Mouse (Mus musculus): ENCODE data around the gene Safb. TPM values are rescaled to one million over a fixed set of nuclear protein-coding genes. Genes with fewer than 3 reads are reported as not detected.

The Safb gene
- polyA plus RNA-seq (2014; fragmentation: Illumina TruSeq; extraction: RNeasy Lipid Tissue Mini Kit (QIAGEN cat#74804); ENCODE audit: low replicate concordance), result 8.7 TPM

GRCm38 (mm10) chr17:56584257-56585130 is at the start of gene Safb, which contains the start of gene Safb2:
Gene Safb (plus strand): TSS chr17:56584825.
Gene Safb2 (minus strand): TSS chr17:56584585.

GRCm38 (mm10) chr17:56554122-56554551 is 30.5 kb upstream of the Safb start, which contains the start of gene Gm20219:
Gene Gm20219 (minus strand): TSS chr17:56554387.

DNA sequence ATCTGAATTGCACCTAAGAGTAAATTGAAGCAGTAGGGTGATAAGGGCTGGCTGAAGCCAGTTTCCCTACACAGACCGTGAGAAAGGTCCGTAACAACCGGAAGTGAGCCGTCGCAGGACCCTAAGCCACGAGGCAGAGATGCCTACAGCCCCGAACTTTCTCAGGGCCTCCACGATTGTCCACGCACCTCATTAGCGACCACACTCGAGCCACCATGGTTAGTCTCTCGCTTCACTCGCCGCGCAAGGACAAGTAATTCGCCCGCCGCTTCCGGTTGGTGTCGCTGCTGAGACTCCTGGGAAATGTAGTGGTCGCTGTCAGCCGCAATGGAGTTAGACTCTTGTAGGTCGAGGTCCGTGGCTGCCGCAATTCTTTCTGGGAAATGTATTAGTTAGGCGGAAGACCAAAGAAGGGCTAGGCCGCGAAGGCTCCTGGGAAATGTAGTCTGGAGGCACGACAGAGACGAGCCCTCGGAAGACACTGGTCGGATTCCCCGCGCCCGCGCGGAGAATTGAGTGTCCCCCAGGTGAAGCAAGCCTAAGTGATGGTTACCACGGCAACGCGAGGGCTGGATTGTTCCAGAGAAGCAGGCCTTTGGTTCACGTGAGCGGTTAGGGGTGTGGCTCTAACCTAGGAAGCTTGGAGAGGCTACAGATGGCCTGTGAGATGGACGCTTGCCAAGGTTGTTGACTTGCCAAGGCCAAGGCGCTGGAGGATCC is 25.0 kb downstream of the Safb start, which contains the start of gene 2410015M20Rik:
Gene 2410015M20Rik (minus strand): TSS at position 320 of the 720 bp plus-strand sequence.

GRCm38 (mm10) chr17:56613236-56613844 is 28.7 kb downstream of the Safb start, which contains the start of gene Rpl36:
Gene Rpl36 (plus strand): TSS chr17:56613416.

GRCm38 (mm10) chr17:56626754-56627470 is 42.3 kb downstream of the Safb start, which contains the start of gene Lonp1:
Gene Lonp1 (minus strand): TSS chr17:56626887.

GRCm38 (mm10) chr17:56627530-56628277 is 43.1 kb downstream of the Safb start, which contains the start of gene Catsperd:
Gene Catsperd (plus strand): TSS chr17:56628143.

Other genes starting within 250 kb of the Safb start
- 0.37 TPM for gene Ptprs, start 108.3 kb upstream of the Safb start, polyA plus RNA-seq (2014; fragmentation: Illumina TruSeq; extraction: RNeasy Lipid Tissue Mini Kit (QIAGEN cat#74804); ENCODE audit: low replicate concordance)
- not detected for gene Znrf4, start 72.4 kb upstream of the Safb start, polyA plus RNA-seq (2014; fragmentation: Illumina TruSeq; extraction: RNeasy Lipid Tissue Mini Kit (QIAGEN cat#74804); ENCODE audit: low replicate concordance)
- gene Gm20219, start 30.4 kb upstream of the Safb start, polyA plus RNA-seq (2014; fragmentation: Illumina TruSeq; extraction: RNeasy Lipid Tissue Mini Kit (QIAGEN cat#74804); ENCODE audit: low replicate concordance), result 0.45 TPM
- 33.0 TPM for gene Safb2, start 240 bp upstream of the Safb start, polyA plus RNA-seq (2014; fragmentation: Illumina TruSeq; extraction: RNeasy Lipid Tissue Mini Kit (QIAGEN cat#74804); ENCODE audit: low replicate concordance)
- 1.7 TPM for gene 2410015M20Rik, start 24.9 kb downstream of the Safb start, polyA plus RNA-seq (2014; fragmentation: Illumina TruSeq; extraction: RNeasy Lipid Tissue Mini Kit (QIAGEN cat#74804); ENCODE audit: low replicate concordance)
- not detected for gene Rpl36, start 28.6 kb downstream of the Safb start, polyA plus RNA-seq (2014; fragmentation: Illumina TruSeq; extraction: RNeasy Lipid Tissue Mini Kit (QIAGEN cat#74804); ENCODE audit: low replicate concordance)
- 1.2 TPM for gene Lonp1, start 42.1 kb downstream of the Safb start, polyA plus RNA-seq (2014; fragmentation: Illumina TruSeq; extraction: RNeasy Lipid Tissue Mini Kit (QIAGEN cat#74804); ENCODE audit: low replicate concordance)
- 0.26 TPM for gene Catsperd, start 43.3 kb downstream of the Safb start, polyA plus RNA-seq (2014; fragmentation: Illumina TruSeq; extraction: RNeasy Lipid Tissue Mini Kit (QIAGEN cat#74804); ENCODE audit: low replicate concordance)
- 0.89 TPM for gene Ranbp3, start 88.5 kb downstream of the Safb start, polyA plus RNA-seq (2014; fragmentation: Illumina TruSeq; extraction: RNeasy Lipid Tissue Mini Kit (QIAGEN cat#74804); ENCODE audit: low replicate concordance)
- gene Ndufa11, start 132.9 kb downstream of the Safb start, polyA plus RNA-seq (2014; fragmentation: Illumina TruSeq; extraction: RNeasy Lipid Tissue Mini Kit (QIAGEN cat#74804); ENCODE audit: low replicate concordance), result not detected
- gene Vmac, start 133.2 kb downstream of the Safb start, polyA plus RNA-seq (2014; fragmentation: Illumina TruSeq; extraction: RNeasy Lipid Tissue Mini Kit (QIAGEN cat#74804); ENCODE audit: low replicate concordance), result 3.3 TPM
- not detected for gene Nrtn, start 172.7 kb downstream of the Safb start, polyA plus RNA-seq (2014; fragmentation: Illumina TruSeq; extraction: RNeasy Lipid Tissue Mini Kit (QIAGEN cat#74804); ENCODE audit: low replicate concordance)
- gene Dus3l, start 179.9 kb downstream of the Safb start, polyA plus RNA-seq (2014; fragmentation: Illumina TruSeq; extraction: RNeasy Lipid Tissue Mini Kit (QIAGEN cat#74804); ENCODE audit: low replicate concordance), result 1.4 TPM
- not detected for gene Prr22, start 185.4 kb downstream of the Safb start, polyA plus RNA-seq (2014; fragmentation: Illumina TruSeq; extraction: RNeasy Lipid Tissue Mini Kit (QIAGEN cat#74804); ENCODE audit: low replicate concordance)
- gene Rfx2, start 246.2 kb downstream of the Safb start, polyA plus RNA-seq (2014; fragmentation: Illumina TruSeq; extraction: RNeasy Lipid Tissue Mini Kit (QIAGEN cat#74804); ENCODE audit: low replicate concordance), result 0.11 TPM

All from small intestine, adult 10 weeks (tissue).